Mouse (Mus musculus): Measurements from ENCODE around the gene Asb2. TPM values are rescaled to one million over a fixed set of nuclear protein-coding genes. Genes with fewer than 3 reads are reported as not detected.

The Asb2 gene
- polyA plus RNA-seq, 2 experiments: 2.5 to 3.6 TPM

GRCm38 (mm10) chr12:103368777-103369176 is 13.0 kb upstream of the Asb2 start:
- Histone ChIP-seq H3K4me3 (ENCODE audit: insufficient read depth in 1 of 2, low read depth in 2 of 2, low read length in 2 of 2) (no peak overlapping the region), H3K27ac (no peak overlapping the region), H3K27me3 (ENCODE audit: control insufficient read depth, insufficient read depth, low read length) (no peaks in the 10 kb centered on the region), H3K9ac (replicated peaks) (no peak overlapping the region), H3K4me1 (replicated peaks; ENCODE audit: control insufficient read depth in 2 of 2, insufficient read depth in 2 of 2, low read length in 1 of 2) (peaks cover 5 to 14% of the 10 kb centered on the region in 2 experiments), H3K4me2 (ENCODE audit: low read depth) (peak overlapping the region; percentile 40; the same call in 1 of the 2 replicates), H3K9me3 (ENCODE audit: control insufficient read depth, low read length) (no peaks in the 10 kb centered on the region), H3K36me3 (replicated peaks; ENCODE audit: control insufficient read depth, insufficient read depth, low read depth) (no peaks in the 10 kb centered on the region)
- TF ChIP-seq EP300 (IDR thresholded peaks at IDR 0.05; ENCODE audit: low read depth): no peak
- TF ChIP-seq CTCF (IDR thresholded peaks at IDR 0.05; ENCODE audit: low read depth): no peak
- 45% methylated on average over 2 of the region's 2 CpGs for WGBS (ENCODE audit: insufficient replicate concordance)
- no peak for DNase-seq (ENCODE audit: low read depth in 3 of 3, low spot score in 3 of 3)
- ATAC-seq (ENCODE audit: insufficient read depth): no peak

GRCm38 (mm10) chr12:103368326-103368669 is 12.5 kb upstream of the Asb2 start:
- WGBS (ENCODE audit: insufficient replicate concordance): 28% methylated on average over 7 of the region's 7 CpGs
- ATAC-seq (ENCODE audit: insufficient read depth): no peak
- DNase-seq (ENCODE audit: low read depth in 3 of 3, low spot score in 3 of 3): peak in 1 of 3 experiments; percentile 10

GRCm38 (mm10) chr12:103367620-103368325 is 12.0 kb upstream of the Asb2 start:
- peak overlapping the region in 1 of 2 experiments; percentile 26; a peak in 1 of 4 replicates for H3K4me3 ChIP-seq (ENCODE audit: insufficient read depth in 1 of 2, low read depth in 2 of 2, low read length in 2 of 2)
- WGBS (ENCODE audit: insufficient replicate concordance): 11% methylated on average over 18 of the region's 18 CpGs
- peaks cover 4 to 7% of the 10 kb centered on the region in 2 experiments; a peak in 2 of 4 replicates for H3K4me1 ChIP-seq (replicated peaks; ENCODE audit: control insufficient read depth in 2 of 2, insufficient read depth in 2 of 2, low read length in 1 of 2)
- no peaks in the 10 kb centered on the region for H3K9me3 ChIP-seq (ENCODE audit: control insufficient read depth, low read length)
- peak; percentile 67 for ATAC-seq (ENCODE audit: insufficient read depth)
- no peaks in the 10 kb centered on the region for H3K36me3 ChIP-seq (replicated peaks; ENCODE audit: control insufficient read depth, insufficient read depth, low read depth)
- H3K4me2 ChIP-seq (ENCODE audit: low read depth): peak overlapping the region; percentile 40
- DNase-seq (ENCODE audit: low read depth in 3 of 3, low spot score in 3 of 3): peak in 2 of 3 experiments; percentile 23 to 27
- H3K27me3 ChIP-seq (ENCODE audit: control insufficient read depth, insufficient read depth, low read length): no peaks in the 10 kb centered on the region
- peak; percentile 88 for TF ChIP-seq CTCF (IDR thresholded peaks at IDR 0.05; ENCODE audit: low read depth)
- TF ChIP-seq EP300 (IDR thresholded peaks at IDR 0.05; ENCODE audit: low read depth): no peak
- no peak overlapping the region for H3K9ac ChIP-seq (replicated peaks)
- no peak overlapping the region for H3K27ac ChIP-seq

More at GRCm38 (mm10) chr12:103368326-103368669, 12.5 kb upstream of the Asb2 start:
- TF ChIP-seq EP300 (IDR thresholded peaks at IDR 0.05; ENCODE audit: low read depth) (no peak), CTCF (IDR thresholded peaks at IDR 0.05; ENCODE audit: low read depth) (no peak)
- no peaks in the 10 kb centered on the region for H3K36me3 ChIP-seq (replicated peaks; ENCODE audit: control insufficient read depth, insufficient read depth, low read depth)
- no peak overlapping the region for H3K9ac ChIP-seq (replicated peaks)
- no peaks in the 10 kb centered on the region for H3K9me3 ChIP-seq (ENCODE audit: control insufficient read depth, low read length)
- no peaks in the 10 kb centered on the region for H3K27me3 ChIP-seq (ENCODE audit: control insufficient read depth, insufficient read depth, low read length)
- no peak overlapping the region for H3K27ac ChIP-seq
- peaks cover 4 to 9% of the 10 kb centered on the region in 2 experiments; a peak in 3 of 4 replicates for H3K4me1 ChIP-seq (replicated peaks; ENCODE audit: control insufficient read depth in 2 of 2, insufficient read depth in 2 of 2, low read length in 1 of 2)
- peak overlapping the region in 1 of 2 experiments; percentile 26; a peak in 1 of 4 replicates for H3K4me3 ChIP-seq (ENCODE audit: insufficient read depth in 1 of 2, low read depth in 2 of 2, low read length in 2 of 2)
- H3K4me2 ChIP-seq (ENCODE audit: low read depth): peak overlapping the region; percentile 40

- DNase-seq (ENCODE audit: low read depth in 3 of 3, low spot score in 3 of 3) (no peak), ATAC-seq (ENCODE audit: insufficient read depth) (no peak)
- H3K36me3 ChIP-seq (replicated peaks; ENCODE audit: control insufficient read depth, insufficient read depth, low read depth): no peaks in the 10 kb centered on the region
- H3K9me3 ChIP-seq (ENCODE audit: control insufficient read depth, low read length): no peaks in the 10 kb centered on the region
- H3K4me3 ChIP-seq (ENCODE audit: insufficient read depth in 1 of 2, low read depth in 2 of 2, low read length in 2 of 2): no peak overlapping the region
- peaks cover 4 to 7% of the 10 kb centered on the region in 2 experiments; a peak in 2 of 4 replicates for H3K4me1 ChIP-seq (replicated peaks; ENCODE audit: control insufficient read depth in 2 of 2, insufficient read depth in 2 of 2, low read length in 1 of 2)
- 50% methylated on average over 2 of the region's 2 CpGs for WGBS (ENCODE audit: insufficient replicate concordance)
- TF ChIP-seq CTCF (IDR thresholded peaks at IDR 0.05; ENCODE audit: low read depth) (no peak), EP300 (IDR thresholded peaks at IDR 0.05; ENCODE audit: low read depth) (no peak)
- no peak overlapping the region for H3K4me2 ChIP-seq (ENCODE audit: low read depth)
- H3K9ac ChIP-seq (replicated peaks): no peak overlapping the region
- H3K27me3 ChIP-seq (ENCODE audit: control insufficient read depth, insufficient read depth, low read length): no peaks in the 10 kb centered on the region
- H3K27ac ChIP-seq: no peak overlapping the region
Observed at GRCm38 (mm10) chr12:103367171-103367570, 11.4 kb upstream of the Asb2 start.

GRCm38 (mm10) chr12:103362336-103362735 is 6.5 kb upstream of the Asb2 start:
- TF ChIP-seq CTCF (IDR thresholded peaks at IDR 0.05; ENCODE audit: low read depth): no peak
- no peak for TF ChIP-seq EP300 (IDR thresholded peaks at IDR 0.05; ENCODE audit: low read depth)
- no peak overlapping the region for H3K27ac ChIP-seq
- 48% methylated on average over 3 of the region's 3 CpGs for WGBS (ENCODE audit: insufficient replicate concordance)
- no peaks in the 10 kb centered on the region for H3K9me3 ChIP-seq (ENCODE audit: control insufficient read depth, low read length)
- H3K36me3 ChIP-seq (replicated peaks; ENCODE audit: control insufficient read depth, insufficient read depth, low read depth): no peaks in the 10 kb centered on the region
- no peak overlapping the region for H3K9ac ChIP-seq (replicated peaks)
- ATAC-seq (ENCODE audit: insufficient read depth) (no peak), DNase-seq (ENCODE audit: low read depth in 3 of 3, low spot score in 3 of 3) (no peak)
- no peaks in the 10 kb centered on the region for H3K27me3 ChIP-seq (ENCODE audit: control insufficient read depth, insufficient read depth, low read length)
- no peaks in the 10 kb centered on the region for H3K4me1 ChIP-seq (replicated peaks; ENCODE audit: control insufficient read depth in 2 of 2, insufficient read depth in 2 of 2, low read length in 1 of 2)
- no peak overlapping the region for H3K4me2 ChIP-seq (ENCODE audit: low read depth)
- H3K4me3 ChIP-seq (ENCODE audit: insufficient read depth in 1 of 2, low read depth in 2 of 2, low read length in 2 of 2): no peak overlapping the region
